Mouse (Mus musculus): ENCODE data around the gene Zfp446. TPM values are rescaled to one million over a fixed set of nuclear protein-coding genes. Genes with fewer than 3 reads are reported as not detected.
A peak's percentile ranks its signal among the peaks of the same experiment; 100 is the strongest.
"Not testable (repeated sequence)": the region's sequence is repeated elsewhere in the genome, so short reads cannot be mapped to it uniquely, and the experiment has no call there.

Zfp446 gene
- 1 to 10 TPM; 6.5 to 8.0 TPM for total RNA-seq (2021)

GRCm38 (mm10) chr7:12977682-12978389, at the start of gene Zfp446:
Gene Zfp446 (plus strand): TSS chr7:12977848.
- intact Hi-C loops (cut with DNase I) = no loop called here
- DNase-seq (ENCODE audit: extremely low spot score in 1 of 2, low spot score in 2 of 2) = peak; percentile 97 to 100

- DNase-seq (ENCODE audit: extremely low spot score in 1 of 2, low spot score in 2 of 2) = no peak
- intact Hi-C loops (cut with DNase I) = no loop called here
Measured at GRCm38 (mm10) chr7:12933615-12934140, 44.0 kb upstream of the Zfp446 start.

DNA sequence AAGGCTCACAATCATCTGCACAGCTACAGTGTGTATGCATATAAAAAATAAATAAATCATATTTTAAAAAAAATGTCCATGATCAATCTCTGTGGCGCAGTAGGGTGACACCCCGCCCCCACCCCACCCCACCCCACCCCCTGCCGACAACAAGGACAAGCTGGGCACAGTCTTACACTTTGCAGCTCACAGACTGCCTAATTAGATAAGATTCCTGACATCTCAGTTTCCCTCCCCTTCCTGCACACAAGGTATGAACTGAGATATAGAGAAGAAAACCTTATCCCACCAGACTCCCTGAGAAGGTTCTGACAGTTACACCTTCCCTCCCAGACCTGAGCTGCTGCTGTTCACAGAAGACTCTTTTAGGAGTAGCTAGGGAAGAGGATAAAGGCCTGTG, 42.8 kb upstream of the Zfp446 start:
- no peak for DNase-seq (ENCODE audit: extremely low spot score in 1 of 2, low spot score in 2 of 2)
- intact Hi-C loops (cut with DNase I) = no loop called here

- DNase-seq (ENCODE audit: extremely low spot score in 1 of 2, low spot score in 2 of 2); intact Hi-C loops (cut with DNase I): not testable (repeated sequence)
Measured at GRCm38 (mm10) chr7:12937254-12937803, 40.3 kb upstream of the Zfp446 start.

- intact Hi-C loops (cut with DNase I) = no loop called here
- no peak for DNase-seq (ENCODE audit: extremely low spot score in 1 of 2, low spot score in 2 of 2)
Measured at GRCm38 (mm10) chr7:12940599-12940998, 37.0 kb upstream of the Zfp446 start.

DNA sequence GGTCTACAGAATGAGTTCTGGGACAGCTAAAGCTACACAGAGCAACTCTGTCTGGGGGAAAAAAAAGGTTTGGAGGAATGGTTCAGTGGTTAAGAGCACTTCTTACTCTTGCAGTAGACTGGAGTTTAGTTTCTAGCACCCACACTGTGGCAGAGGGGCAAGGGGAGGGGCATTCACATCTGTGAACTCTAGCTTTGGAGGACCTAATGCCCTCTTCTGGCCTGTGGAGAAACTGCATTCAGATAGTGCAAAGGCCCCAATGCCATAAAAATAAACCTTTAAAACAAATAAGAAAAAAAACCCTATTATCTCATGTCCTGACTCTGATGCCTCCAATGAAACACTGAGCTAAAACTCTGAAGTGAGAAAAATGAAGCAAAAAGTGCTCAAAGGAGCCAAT, 34.2 kb upstream of the Zfp446 start:
- no peak for DNase-seq (ENCODE audit: extremely low spot score in 1 of 2, low spot score in 2 of 2)
- intact Hi-C loops (cut with DNase I) = no loop called here

- intact Hi-C loops (cut with DNase I) = no loop called here
- DNase-seq (ENCODE audit: extremely low spot score in 1 of 2, low spot score in 2 of 2) = peak; percentile 94 to 98
Measured at GRCm38 (mm10) chr7:12949032-12949871, 28.4 kb upstream of the Zfp446 start.

DNA sequence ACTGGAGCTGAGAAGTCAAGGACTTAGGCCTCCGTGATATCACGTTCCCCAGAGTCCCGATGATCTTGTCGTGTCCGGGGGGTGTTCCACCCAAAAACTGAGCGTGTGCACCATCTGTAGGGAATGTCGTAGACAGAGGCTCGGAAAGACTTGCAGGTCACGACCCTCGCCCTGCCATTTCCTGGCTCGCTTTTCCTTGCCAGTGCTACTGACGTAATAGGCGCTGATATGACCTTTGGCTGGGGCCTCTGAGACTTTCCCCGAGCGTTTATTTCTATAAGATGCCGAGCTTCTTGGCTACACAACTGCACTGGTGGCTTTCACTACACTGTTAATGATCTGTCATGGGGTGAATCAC, 27.8 kb upstream of the Zfp446 start:
- intact Hi-C loops (cut with DNase I) = no loop called here
- DNase-seq (ENCODE audit: extremely low spot score in 1 of 2, low spot score in 2 of 2) = no peak

GRCm38 (mm10) chr7:12954896-12955295, 22.8 kb upstream of the Zfp446 start:
- DNase-seq (ENCODE audit: extremely low spot score in 1 of 2, low spot score in 2 of 2) = no peak
- intact Hi-C loops (cut with DNase I) = no loop called here

DNA sequence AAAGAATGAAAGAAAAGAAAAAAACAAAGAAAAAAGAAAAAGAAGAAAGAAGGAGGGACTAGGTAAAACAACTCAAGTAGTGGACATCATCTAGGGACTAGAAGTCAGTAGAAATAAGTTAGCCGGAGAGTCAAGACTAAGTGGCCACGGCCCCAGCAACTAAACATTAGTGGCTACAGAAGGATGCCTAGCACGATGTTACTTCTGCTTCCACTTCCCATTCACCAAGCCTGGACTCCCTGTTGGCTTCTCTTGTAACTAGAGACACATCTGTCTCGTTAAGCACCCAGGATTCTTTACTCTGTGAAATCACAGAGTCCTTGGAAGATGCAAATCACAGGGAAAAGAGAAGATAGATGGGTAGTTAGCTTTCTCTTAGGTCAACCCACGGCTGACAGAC, 20.1 kb upstream of the Zfp446 start:
- intact Hi-C loops (cut with DNase I) = no loop called here
- DNase-seq (ENCODE audit: extremely low spot score in 1 of 2, low spot score in 2 of 2) = no peak

DNA sequence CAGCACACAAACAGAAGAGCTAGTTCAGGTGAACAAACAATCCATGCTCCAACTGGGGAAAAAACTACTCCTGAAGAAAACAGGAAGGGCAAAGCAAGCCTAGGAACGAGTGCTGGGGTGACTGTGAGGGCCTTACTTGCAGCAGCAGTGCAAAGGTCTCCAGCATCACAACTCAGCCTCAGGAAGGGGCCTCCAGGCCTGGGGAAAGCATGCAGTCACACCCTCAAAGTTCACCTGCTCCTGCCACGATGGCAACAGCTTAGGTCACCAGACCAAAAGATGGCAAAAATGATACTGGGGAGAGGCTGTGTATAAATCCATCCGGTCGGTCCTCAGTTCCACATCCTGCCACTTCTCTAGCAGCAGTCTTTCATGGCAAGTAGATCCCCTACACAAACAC, 18.7 kb upstream of the Zfp446 start:
- intact Hi-C loops (cut with DNase I) = no loop called here
- DNase-seq (ENCODE audit: extremely low spot score in 1 of 2, low spot score in 2 of 2) = no peak

DNA sequence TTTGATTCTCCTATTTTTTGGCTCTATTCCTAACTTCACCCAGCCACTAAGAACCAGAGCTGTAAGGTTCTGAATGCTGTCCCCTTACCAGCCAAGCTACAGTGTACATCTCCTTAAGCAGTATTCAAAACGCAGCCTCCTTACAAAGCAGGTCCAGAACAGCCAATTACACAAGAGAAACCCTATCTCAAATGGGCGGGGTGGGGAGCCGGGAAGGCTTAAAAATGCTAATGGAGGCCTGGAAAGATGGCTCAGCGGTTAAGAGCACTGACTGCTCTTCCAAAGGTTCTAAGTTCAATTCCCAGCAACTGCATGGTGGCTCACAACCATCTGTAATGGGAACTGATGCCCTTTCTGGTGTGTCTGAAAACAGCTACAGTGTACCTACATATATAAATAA, 17.9 kb upstream of the Zfp446 start:
- no peak for DNase-seq (ENCODE audit: extremely low spot score in 1 of 2, low spot score in 2 of 2)
- intact Hi-C loops (cut with DNase I) = loop anchor here (10.0 kb wide), 1 partner anchor 45 kb away; no protein-coding TSS in a partner anchor

GRCm38 (mm10) chr7:12961511-12962141, 16.0 kb upstream of the Zfp446 start:
- peak; percentile 33 to 63 for DNase-seq (ENCODE audit: extremely low spot score in 1 of 2, low spot score in 2 of 2)
- intact Hi-C loops (cut with DNase I) = loop anchor here (10.0 kb wide), 1 partner anchor 47 kb away; no protein-coding TSS in a partner anchor

DNA sequence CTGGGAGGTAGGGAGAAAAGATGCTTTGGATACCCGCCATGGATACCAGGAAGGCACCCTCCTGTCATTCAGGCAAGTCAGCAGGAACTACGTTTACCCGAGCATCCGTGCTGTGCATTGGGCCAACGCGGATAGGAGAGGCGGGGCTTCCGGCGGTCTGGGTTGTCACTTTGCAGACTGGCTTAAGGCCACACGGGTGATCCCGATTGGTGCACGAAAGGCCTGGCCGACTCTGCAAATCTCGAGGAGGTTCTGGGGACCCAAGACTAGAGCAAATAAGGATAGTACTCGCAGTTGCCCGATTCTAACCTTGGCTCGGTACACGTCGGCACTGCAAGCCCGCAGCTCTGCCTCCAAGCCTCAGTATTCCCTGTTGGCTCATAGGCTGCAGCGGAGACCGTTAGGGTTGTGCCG, 12.0 kb upstream of the Zfp446 start, which contains the start of gene Zfp324:
TSS of gene Zfp324 (plus strand) at position 161 of the 414 bp plus-strand sequence.
- peak; percentile 92 to 95 for DNase-seq (ENCODE audit: extremely low spot score in 1 of 2, low spot score in 2 of 2)
- intact Hi-C loops (cut with DNase I) = loop anchor here (10.0 kb wide), 1 partner anchor 51 kb away; no protein-coding TSS in a partner anchor

- peak; percentile 33 to 82 for DNase-seq (ENCODE audit: extremely low spot score in 1 of 2, low spot score in 2 of 2)
- intact Hi-C loops (cut with DNase I) = loop anchor here (10.0 kb wide), 1 partner anchor 51 kb away; no protein-coding TSS in a partner anchor
Measured at GRCm38 (mm10) chr7:12966104-12966845, 11.4 kb upstream of the Zfp446 start.

DNA sequence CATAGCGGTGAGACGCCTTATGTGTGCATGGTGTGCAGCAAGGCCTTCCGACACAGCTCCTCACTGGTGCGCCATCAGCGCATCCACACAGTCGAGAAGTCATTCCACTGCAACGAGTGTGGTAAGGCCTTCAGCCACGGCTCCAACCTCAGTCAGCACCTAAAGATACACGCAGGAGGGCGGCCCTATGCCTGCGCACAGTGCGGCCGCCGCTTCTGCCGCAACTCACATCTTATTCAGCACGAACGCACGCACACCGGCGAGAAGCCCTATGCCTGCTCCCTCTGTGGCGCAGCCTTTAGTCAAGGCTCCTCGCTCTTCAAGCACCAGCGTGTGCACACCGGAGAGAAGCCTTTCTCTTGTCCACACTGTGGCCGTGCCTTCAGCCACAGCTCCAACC, 6.7 kb upstream of the Zfp446 start:
- intact Hi-C loops (cut with DNase I) = no loop called here
- DNase-seq (ENCODE audit: extremely low spot score in 1 of 2, low spot score in 2 of 2) = no peak

- DNase-seq (ENCODE audit: extremely low spot score in 1 of 2, low spot score in 2 of 2) = peak in 1 of 2 experiments; percentile 37
- intact Hi-C loops (cut with DNase I) = no loop called here
Measured at GRCm38 (mm10) chr7:12978931-12979722, 1.5 kb downstream of the Zfp446 start.

Data from left cerebral cortex, postnatal 10 days (tissue).